Mouse (Mus musculus) kidney, adult 8-10 months (tissue): ENCODE data around the gene Rtkn2.

Experiments
- DNase-seq, 2 experiments: peaks; one replicate each; pipeline ENCODE4 v3.0.0; 2022

Gene Rtkn2

DNA sequence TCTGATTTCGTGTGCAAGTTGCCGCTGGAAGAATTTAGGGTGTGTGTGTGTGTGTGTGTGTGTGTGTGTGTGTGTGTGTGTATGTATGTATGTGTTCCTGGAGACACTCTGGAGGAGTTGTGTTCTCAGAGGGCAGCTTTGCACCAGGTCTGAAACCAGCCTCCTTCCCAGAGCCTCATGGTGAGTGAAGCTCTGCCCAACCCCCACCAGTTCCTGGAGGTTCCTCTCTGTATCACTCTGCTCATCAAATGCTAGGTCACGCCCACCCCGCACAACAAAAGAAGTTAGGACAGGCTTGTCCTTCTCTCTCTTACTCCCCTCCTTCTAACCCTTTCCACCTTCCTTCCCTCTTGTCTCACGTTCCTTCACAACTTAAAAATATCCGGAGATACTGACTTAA lies 64.6 kb downstream of the Rtkn2 start:
- no peak for DNase-seq

DNA sequence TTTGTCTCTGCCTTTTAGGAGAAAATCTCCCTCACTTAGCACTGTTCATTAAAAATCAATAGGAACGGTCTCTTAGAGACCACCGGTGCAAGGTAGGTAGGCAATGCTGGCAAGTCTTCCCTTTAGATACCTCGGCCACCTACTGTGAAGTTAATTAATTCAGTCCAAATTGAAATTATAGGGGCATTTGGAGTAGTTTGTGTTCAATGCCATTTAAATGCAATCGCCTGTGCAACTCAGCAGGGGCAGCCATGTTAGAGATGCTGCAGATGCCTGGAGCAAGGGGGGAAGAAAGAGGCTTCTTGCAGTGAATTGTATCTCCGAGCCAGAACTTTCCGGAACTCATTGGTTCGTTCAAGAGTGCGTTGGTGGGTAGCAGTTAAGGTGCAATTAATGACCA lies 65.5 kb downstream of the Rtkn2 start:
- DNase-seq: no peak

DNA sequence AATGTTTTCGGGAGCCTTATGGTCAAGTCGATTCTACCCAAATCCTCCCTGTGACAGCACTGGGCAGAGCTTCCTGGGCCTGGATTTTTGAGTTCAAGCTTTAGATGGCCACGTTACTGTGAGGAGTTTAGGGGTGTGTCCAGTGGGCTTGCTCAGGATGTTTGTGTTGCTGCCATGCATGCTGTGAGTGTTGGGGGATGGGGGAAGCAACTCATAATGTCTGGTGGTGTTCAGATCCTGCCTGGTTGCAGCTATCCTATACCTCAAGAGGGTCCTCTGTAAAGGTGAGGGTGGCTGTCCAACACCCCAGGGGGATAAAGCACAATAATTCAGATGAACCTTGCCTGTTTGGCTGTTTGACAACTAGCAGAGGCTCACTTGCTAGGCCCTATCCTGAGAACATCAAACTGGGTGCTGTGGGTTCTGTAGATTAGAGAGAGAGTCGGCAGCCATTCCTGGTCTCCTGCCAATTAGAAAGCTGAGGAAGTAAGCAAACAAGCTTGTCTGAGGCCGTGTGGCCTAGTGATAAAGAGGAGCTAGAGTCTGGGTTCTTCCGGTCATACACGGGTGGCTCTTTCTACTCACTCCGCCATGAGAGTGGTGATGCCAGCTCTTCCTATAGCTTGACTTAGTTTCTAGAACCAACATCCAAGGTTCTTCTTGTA lies 69.4 kb downstream of the Rtkn2 start:
- no peak for DNase-seq

DNA sequence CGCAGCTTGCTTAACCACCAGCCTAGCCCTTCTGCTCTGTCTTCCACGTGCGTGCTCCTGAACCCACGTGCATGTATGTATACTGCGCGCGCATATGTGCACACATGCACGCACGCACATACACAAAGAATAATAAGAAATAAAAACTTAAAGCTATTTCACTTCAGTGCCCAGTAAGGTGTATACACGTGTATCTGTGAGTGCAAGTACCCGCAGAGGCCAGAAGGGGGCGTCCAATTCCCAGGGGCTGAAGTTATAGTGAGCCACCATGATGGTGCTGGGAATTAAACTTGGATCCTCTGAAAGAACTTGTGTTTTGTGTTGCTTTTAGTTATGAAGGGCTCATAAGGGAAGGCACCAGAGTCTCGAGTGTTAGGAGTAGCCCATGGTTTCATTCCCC lies 71.5 kb downstream of the Rtkn2 start:
- no peak for DNase-seq

DNA sequence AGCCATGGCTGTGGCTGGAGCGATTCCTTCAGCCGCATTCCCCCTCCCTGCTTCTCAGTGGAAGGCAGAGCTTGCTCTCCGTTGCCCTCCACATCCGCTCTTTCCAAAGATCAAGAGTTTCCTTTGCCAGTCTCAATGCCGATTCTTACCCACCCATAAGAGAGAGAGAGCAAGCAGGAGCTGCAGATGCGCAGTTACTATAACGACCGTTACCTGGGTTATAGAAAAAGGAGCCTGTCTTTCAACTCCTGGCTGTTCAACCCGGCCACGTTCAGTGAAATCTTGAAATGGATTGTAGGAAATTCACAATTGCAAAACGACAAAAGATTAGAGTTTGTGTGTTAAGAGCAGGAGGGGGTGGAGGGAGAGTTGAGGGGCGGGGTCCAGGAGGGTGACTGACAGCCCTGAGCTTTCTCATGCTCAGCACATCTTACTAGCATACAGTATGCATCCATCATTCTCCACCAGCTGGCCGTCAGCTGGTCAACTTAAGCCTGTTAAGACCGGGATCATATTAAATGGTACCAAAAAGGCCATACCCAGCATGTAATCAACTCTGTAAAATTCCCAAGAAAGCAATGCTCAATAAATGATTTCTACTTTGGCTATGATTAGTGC lies 72.1 kb downstream of the Rtkn2 start:
- no peak for DNase-seq

DNA sequence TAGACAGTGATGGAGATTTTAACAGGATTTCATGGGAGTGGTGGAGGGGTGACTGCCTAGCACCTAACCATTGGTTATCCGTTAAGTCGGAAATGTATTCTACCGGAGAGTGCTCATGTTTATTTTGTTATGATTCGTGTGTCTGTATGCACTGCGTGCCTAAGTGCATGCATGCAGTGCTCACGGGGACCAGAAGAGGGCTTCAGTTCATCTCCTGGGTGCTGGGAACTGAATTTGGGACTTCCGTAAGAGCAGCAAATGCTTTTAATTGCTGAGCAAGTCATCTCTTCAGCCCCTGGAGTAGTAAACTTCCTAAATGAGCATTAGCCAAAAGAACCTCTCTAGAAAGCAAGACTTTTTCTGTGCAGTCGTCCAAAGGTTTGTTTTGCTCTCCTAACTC lies 72.9 kb downstream of the Rtkn2 start:
- no peak for DNase-seq

DNA sequence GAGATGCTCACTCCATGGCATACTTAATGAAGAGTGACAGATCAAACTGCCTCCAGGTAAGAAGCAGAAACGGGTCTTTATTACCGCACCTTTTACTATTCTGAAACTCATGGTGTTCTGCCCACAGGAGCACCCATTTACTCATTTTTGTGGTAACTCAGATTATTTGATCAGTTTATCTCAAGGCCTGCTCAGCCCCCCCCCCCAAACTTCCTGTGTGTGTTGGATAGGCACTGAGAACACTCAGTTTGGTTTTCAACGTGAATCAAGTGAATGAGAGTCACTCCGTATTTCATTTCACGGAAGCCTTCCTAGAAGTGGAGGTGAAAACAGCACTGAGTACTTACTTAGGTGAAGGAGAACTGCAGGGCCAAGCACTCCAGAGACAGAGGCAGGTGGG lies 74.8 kb downstream of the Rtkn2 start:
- no peak for DNase-seq

DNA sequence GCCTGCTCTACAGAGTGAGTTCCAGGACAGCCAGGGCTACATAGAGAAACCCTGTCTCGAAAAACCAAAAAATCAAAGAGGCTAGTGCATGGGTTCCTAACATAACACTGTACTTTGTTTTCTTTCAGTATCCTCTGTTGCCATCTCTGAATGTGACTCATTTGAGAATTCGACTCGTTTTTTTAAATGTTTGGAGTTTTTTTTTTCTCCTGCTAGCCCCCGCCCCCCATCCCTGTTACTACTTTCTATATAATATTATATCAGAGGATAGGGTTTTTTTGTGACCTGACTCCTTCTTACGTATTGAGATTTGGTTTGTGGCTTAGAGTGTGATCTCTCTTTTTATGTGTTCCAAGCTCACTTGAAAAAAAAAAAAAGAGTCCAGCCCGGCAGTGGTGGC lies 75.3 kb downstream of the Rtkn2 start:
- no peak for DNase-seq

DNA sequence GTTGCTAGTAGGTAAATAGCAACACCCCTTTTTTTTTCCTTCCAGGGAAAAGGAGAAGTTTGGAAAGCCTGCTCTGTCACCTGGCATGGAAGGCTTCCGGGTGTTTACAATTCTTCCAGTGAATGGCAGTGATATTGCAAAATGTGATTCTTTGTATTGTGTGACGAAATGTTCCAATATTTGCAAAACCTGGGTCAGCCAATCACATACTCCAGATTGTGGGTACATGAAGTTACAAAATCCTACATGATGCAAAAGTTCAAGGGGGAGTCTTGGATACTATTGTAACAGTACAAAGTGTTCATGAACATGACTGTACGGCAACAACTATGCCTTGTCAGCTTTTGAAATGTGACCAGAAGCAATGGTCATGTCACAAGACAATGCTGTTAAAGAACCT lies 78.5 kb downstream of the Rtkn2 start:
- DNase-seq: no peak

DNA sequence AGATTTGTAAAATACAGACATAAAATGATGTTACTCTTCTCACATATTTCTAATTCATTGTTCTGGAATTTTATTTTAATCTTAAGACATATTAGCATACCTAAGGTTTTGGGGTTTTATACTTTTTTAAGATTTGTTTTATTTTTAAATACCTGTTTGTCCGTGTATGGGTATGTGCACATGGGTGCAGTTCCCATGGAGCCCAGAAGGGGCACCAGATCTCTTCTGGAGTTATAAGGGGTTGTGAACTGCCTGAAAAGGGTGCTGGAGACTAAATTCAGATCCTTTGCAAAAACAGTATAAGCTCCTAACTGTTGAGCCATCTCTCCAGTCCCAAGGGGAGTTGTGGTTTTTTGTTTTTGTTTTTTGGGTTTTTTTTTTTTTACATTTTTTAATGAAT lies 79.0 kb downstream of the Rtkn2 start:
- no peak for DNase-seq

DNA sequence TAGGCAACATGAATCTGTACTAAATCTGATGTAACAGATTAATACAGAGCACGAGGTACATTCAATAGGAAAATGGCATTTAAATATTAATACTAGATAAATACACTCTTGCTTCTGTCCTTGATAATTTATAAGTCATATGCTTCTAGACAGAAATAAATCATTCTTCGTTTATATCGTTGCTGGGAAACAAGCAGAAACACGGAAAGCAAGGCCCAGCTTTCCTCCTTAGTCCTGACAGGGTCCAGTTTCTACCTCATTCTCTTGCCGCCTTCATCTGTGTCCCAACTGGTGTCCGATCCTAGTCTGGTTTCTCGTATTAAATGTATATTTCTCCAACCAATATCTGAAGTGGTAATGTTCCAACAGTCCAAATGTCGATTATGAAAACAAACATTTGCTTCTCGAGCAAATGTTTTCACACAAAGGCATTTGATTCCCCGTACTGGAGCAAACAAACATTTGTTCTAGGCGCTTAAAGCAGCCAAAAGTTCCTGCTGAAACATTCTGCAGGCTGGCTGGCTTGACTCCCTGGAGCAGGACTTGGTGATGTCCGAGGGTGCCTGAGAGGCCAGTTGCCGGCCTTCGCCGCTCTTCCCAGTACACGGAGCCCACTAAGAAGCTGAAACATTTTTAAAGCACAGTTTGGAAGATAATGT lies 81.3 kb downstream of the Rtkn2 start:
- no peak for DNase-seq

DNA sequence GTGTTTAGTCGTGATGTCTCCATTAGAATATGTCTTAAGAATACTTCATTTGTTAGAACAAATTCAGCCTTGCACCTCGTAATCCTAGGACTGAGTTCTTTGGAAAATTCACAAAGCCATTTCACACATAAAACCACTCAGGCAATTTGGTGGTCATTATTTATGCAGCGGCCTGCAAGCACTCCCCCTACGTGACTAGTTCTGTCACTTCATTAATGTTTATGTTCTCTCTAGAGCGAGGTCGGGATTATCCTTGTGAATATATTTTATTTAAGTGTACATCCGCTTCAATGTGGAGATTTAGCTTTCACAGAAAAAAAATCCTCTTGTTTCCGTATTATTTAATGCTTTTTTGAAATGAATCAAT lies 81.9 kb downstream of the Rtkn2 start:
- no peak for DNase-seq

DNA sequence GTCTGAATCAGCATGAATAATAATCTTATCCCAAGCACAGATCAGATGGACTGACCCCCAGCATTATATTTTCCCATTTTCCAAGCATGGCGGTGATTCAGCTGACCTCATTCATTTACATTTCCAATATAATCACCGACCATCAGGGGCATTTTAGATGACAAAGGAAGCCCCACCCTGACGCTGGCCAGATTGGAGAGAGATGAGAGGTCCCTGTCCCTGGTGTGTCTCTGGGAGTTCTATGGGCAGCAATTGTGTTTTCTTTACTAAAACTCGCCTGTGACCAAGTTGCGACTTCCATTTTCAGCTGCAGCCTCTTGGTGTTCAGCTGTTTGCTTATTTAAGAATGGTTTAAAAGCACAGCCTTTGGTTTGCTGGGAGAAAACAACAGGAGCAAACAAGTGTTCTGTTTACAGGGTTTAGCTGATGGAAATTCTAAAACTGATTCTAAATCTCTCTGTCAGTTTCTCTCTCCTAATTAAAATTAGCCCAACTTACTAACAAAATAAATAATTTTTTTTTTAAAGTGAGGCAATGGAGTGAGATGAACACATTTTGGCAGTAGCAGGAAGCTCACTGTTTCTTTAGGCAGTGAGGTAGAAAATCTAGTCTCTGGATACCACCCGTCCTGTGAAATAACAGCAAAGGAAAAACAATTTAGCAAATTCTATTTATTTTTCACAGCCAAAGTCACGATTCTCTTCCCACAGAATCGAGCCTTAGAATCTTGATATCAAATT lies 84.6 kb downstream of the Rtkn2 start:
- no peak for DNase-seq

DNA sequence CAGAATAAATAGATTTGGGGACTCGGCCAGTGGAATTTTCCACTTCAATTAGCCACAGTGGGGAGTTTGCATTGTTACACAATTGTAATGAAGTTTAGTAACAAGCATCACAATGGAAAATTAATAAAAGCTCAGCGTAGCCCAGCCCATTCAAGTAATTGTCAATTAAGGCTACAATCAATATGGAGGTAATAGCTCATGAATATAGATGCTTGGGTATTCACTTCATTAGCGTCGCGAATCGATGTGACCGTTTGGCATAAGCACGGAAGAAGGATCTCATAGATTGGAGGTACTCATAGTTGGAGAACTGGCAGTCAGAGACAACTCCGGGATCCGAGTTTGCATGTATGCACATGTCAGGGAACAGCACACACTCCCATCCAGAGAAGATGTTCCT lies 85.2 kb downstream of the Rtkn2 start:
- no peak for DNase-seq

DNA sequence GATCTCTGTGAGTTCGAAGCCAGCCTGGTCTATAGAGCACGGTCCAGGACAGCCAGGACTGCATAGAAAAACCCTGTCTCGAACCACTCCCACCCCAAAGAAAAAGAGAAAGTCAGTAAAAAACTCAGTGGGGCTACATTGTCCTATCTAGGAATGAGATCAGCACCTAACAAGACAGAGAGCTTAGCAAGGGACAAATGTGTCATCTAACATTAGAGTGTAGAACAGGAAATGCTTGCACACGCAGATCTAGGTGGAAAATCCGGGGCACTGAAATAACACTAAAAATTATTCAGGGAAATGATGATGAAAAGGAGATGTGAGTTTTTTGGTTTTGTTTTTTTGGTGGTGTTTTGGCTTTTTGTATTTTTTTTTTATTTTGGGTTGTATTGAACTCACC lies 86.8 kb downstream of the Rtkn2 start:
- no peak for DNase-seq

DNA sequence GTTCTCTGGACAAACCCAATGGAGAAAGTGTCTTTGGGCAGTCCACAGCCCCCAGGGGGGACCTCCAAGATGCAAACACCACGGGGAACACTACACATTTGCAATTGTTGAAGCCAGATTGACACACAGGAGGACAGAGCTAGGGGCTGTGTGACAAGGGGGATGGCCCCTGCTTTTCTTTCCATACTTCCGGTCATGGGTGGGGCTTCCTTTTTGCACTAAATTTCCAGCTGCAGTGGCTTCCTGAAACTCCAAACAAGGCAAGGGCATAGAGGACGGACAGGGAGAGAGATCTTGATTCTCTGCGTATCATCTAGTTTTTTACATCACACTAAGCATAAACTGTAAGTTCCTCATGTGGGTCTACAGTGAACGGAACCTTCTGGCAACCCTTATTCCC lies 88.6 kb downstream of the Rtkn2 start:
- no peak for DNase-seq

DNA sequence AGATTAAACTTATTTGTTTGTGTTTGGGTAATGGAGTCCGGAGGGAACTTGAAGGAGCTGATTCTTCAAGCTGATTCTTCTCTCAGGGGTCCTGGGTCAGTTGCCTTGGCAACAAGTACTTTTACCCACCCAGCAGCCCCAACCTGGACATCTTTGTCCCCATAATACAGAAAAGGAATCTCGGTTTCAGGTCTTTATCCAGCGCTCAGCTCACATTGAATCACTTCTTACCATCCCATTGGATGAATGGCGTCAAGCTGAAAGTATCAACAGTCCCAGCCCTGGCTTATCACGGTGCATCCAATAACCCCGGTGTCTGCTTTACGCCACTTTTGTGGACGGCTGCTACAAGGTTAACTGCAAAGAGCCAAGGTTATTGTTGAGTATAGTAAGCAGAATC lies 89.1 kb downstream of the Rtkn2 start:
- no peak for DNase-seq

DNA sequence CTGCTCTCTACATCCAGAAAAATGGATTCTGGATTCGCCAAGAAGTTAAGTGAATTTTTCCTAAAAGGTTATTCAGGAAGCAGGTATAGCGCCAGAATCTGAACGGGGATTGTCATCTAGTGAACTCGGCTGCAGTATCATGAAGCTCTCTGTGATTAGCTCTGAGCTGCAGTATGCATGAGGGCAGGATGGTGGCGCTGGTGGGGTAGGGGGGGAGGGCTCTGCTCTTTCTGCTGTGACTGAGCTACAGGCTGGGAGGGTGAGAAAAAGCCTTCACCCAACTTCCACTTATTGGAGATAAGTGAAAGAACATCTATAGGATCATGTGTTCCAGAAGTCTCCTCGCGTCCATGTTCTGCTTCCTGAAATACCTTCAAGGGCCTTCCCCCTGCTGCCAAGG lies 91.7 kb downstream of the Rtkn2 start:
- DNase-seq: no peak

DNA sequence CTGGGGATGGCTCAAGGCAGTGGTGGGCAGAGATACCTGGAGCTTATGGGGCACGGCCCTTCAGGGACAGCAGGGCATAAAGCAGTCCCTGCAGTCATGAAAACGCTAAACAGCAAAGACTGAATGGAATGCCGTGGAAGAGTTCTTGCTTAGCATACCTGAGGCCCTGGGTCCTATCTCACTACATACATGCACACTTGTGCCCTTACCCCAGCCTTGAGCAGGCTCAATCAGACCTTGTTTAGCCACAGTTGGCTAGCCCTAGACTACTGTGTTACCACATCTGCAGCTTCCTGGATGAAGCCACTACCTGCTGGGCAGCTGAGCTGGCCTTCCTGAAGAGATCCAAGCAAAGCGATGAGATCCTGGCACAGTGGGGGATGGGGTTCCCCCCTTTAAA lies 93.3 kb downstream of the Rtkn2 start:
- DNase-seq: no peak

DNA sequence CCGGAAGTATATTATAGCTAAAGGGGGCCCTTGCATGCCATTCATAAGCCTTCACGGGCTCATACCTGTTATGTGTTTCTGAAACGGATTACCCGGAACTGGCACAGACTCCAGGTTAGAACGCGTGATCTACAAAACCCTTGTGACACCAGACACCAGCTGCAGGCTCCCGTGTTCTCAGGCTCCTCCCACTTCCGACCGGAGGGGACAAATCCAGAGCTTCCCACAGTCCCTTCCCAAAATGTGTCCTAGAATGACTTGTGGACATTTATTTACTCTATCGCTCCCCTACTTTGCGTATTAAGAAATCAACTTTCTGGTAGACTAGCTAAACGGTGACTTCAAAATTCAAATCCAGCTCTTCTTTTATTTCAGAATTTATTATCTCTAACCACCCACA lies 94.9 kb downstream of the Rtkn2 start:
- DNase-seq: no peak

DNA sequence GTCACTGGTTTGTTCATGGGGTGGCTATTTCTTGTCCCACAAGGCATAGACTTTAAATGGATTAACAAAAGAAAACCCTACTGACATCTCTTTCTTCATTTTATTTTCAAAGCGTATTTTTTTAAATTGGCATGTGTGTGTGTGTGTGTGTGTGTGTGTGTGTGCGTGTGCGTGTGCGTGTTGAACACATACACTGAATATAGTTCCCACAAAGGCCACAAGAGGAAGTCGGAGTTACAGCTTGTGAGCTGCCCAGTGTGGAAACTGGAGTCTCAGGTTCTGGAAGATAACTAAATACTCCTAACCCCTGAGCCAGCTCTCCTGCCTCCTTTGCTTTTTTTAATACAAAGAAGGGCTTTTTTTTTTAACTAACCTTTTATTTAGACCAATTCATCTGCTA lies 95.8 kb downstream of the Rtkn2 start:
- DNase-seq: no peak

DNA sequence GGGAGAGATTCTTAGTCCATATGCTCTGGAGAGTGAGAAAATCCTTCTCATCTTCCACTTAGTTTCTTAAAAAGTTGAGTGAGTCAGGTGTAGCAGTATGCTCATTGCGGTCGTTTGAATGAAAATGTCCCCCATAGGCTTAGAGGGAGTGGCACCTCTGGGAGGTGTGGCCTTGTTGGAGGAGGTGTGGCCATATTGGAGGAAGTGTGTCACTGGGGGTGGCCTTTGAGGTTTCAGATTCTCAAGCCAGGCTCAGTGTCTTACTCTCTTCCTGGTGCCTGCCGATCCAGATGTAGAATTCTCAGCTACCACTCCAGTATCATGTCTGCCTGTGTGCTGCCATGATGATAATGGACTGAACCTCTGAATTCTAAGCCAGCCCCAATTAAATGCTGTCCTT lies 99.3 kb downstream of the Rtkn2 start:
- DNase-seq: no peak

DNA sequence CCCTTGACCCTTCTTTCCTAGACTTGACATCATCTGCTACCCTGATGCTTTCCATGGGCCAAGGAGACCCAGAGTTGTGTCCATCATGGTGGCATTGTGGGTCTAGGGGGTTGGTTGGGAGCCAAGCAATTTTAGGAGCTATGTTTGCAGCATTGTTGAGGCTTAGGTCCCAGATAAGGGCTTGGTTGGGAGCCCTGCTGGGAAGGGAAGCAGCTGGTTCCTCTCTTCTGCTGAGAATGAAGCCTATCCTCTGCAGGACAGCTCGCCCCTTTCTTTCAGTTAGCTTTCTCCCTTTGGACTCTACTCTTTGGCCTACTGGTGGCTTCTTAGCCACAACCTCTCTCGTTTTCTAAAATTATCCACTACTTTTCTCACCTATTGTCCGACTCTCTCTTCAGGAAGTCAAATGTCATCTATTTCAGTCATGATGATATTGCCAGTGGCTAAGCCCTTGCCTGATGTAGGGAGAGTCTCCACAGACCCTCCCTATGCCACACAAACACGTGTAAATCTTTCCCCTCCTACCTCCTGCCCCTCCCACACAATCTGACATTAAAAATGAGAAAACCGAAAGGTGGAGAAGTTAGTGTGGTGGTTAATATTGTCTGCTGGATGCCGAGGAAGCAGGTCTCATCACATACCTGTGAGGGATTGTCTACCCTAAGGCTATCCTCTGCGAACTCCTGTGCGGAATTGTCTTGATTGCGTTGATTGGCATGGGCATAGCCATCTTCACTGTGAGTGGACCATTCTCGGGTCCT lies 100.7 kb downstream of the Rtkn2 start:
- DNase-seq: no peak
